Mouse (Mus musculus): ENCODE data around the gene Ift57. TPM values are rescaled to one million over a fixed set of nuclear protein-coding genes. Genes with fewer than 3 reads are reported as not detected.

Gene Ift57
- total and polyA plus RNA-seq, 2 experiments from 2014 or later = 11.8 to 19.2 TPM

GRCm38 (mm10) chr16:49800996-49801395, 102.0 kb downstream of the Ift57 start:
- Histone ChIP-seq H3K36me3 (replicated peaks; ENCODE audit: control insufficient read depth, insufficient read depth, low read length) (no peaks in the 10 kb centered on the region), H3K4me1 (ENCODE audit: control insufficient read depth, insufficient read depth) (peaks cover 11% of the 10 kb centered on the region), H3K9me3 (replicated peaks; ENCODE audit: control insufficient read depth, low read length) (no peaks in the 10 kb centered on the region), H3K9ac (replicated peaks; ENCODE audit: low read depth, low read length) (no peak overlapping the region), H3K4me2 (ENCODE audit: low read depth, low read length) (no peak overlapping the region), H3K27me3 (ENCODE audit: control insufficient read depth, insufficient read depth, low read length) (no peaks in the 10 kb centered on the region), H3K27ac (ENCODE audit: low read depth) (no peak overlapping the region; the same call in 1 of the 2 replicates), H3K4me3 (ENCODE audit: low read depth, low read length) (no peak overlapping the region)
- TF ChIP-seq CTCF (IDR thresholded peaks at IDR 0.05; ENCODE audit: low read depth) (no peak), EP300 (IDR thresholded peaks at IDR 0.05; ENCODE audit: low read depth) (no peak)
- no peak for ATAC-seq (ENCODE audit: insufficient read depth, low read depth)
- DNase-seq (ENCODE audit: low spot score) = no peak
- WGBS = 63% methylated on average over 5 of the region's 5 CpGs

DNA sequence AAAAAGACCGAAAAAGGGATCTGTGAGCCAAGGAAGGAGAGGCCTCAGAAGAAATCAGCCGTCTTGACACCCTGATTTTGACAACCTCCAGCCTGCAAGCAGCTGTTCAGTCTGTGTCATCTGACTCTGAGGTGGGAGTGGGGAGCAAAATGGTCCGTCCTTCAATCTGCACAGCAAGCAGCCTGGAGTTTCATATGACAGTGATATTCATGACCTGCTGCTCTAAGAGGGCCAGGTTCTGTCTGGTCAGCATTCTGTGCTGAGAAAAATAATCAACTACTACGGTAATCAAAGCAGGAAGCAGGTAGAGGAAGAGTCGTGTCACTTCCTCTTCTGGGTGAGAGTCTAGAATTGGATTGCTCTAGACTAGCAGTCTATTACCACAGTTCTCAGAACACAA, 102.4 kb downstream of the Ift57 start:
- 56% methylated on average over 5 of the region's 5 CpGs for WGBS
- DNase-seq (ENCODE audit: low spot score) = no peak

GRCm38 (mm10) chr16:49802993-49803392, 104.0 kb downstream of the Ift57 start:
- no peaks in the 10 kb centered on the region for H3K36me3 ChIP-seq (replicated peaks; ENCODE audit: control insufficient read depth, insufficient read depth, low read length)
- no peak overlapping the region for H3K4me3 ChIP-seq (ENCODE audit: low read depth, low read length)
- DNase-seq (ENCODE audit: low spot score) = no peak
- H3K4me2 ChIP-seq (ENCODE audit: low read depth, low read length) = no peak overlapping the region
- H3K4me1 ChIP-seq (ENCODE audit: control insufficient read depth, insufficient read depth) = peaks cover 11% of the 10 kb centered on the region
- WGBS = 78% methylated on average over 2 of the region's 2 CpGs
- TF ChIP-seq CTCF (IDR thresholded peaks at IDR 0.05; ENCODE audit: low read depth) = no peak
- no peak for TF ChIP-seq EP300 (IDR thresholded peaks at IDR 0.05; ENCODE audit: low read depth)
- no peak overlapping the region for H3K27ac ChIP-seq (ENCODE audit: low read depth)
- no peaks in the 10 kb centered on the region for H3K27me3 ChIP-seq (ENCODE audit: control insufficient read depth, insufficient read depth, low read length)
- H3K9me3 ChIP-seq (replicated peaks; ENCODE audit: control insufficient read depth, low read length) = no peaks in the 10 kb centered on the region
- no peak overlapping the region for H3K9ac ChIP-seq (replicated peaks; ENCODE audit: low read depth, low read length)
- ATAC-seq (ENCODE audit: insufficient read depth, low read depth) = no peak

More for the DNA sequence above, 102.4 kb downstream of the Ift57 start:
- Histone ChIP-seq H3K4me1 (ENCODE audit: control insufficient read depth, insufficient read depth) (peaks cover 11% of the 10 kb centered on the region), H3K9ac (replicated peaks; ENCODE audit: low read depth, low read length) (no peak overlapping the region), H3K4me3 (ENCODE audit: low read depth, low read length) (no peak overlapping the region), H3K9me3 (replicated peaks; ENCODE audit: control insufficient read depth, low read length) (no peaks in the 10 kb centered on the region), H3K4me2 (ENCODE audit: low read depth, low read length) (no peak overlapping the region), H3K27me3 (ENCODE audit: control insufficient read depth, insufficient read depth, low read length) (no peaks in the 10 kb centered on the region), H3K27ac (ENCODE audit: low read depth) (no peak overlapping the region; the same call in 1 of the 2 replicates), H3K36me3 (replicated peaks; ENCODE audit: control insufficient read depth, insufficient read depth, low read length) (no peaks in the 10 kb centered on the region)
- TF ChIP-seq CTCF (IDR thresholded peaks at IDR 0.05; ENCODE audit: low read depth) (no peak), EP300 (IDR thresholded peaks at IDR 0.05; ENCODE audit: low read depth) (no peak)
- no peak for ATAC-seq (ENCODE audit: insufficient read depth, low read depth)

GRCm38 (mm10) chr16:49803932-49804461, 105.0 kb downstream of the Ift57 start:
- H3K4me3 ChIP-seq (ENCODE audit: low read depth, low read length) = peak overlapping the region; percentile 27
- H3K4me2 ChIP-seq (ENCODE audit: low read depth, low read length) = peak overlapping the region; percentile 70
- ATAC-seq (ENCODE audit: insufficient read depth, low read depth) (no peak), DNase-seq (ENCODE audit: low spot score) (no peak)
- H3K9ac ChIP-seq (replicated peaks; ENCODE audit: low read depth, low read length) = no peak overlapping the region
- no peak overlapping the region for H3K27ac ChIP-seq (ENCODE audit: low read depth)
- no peak for TF ChIP-seq CTCF (IDR thresholded peaks at IDR 0.05; ENCODE audit: low read depth)
- no peak for TF ChIP-seq EP300 (IDR thresholded peaks at IDR 0.05; ENCODE audit: low read depth)
- H3K4me1 ChIP-seq (ENCODE audit: control insufficient read depth, insufficient read depth) = peaks cover 11% of the 10 kb centered on the region
- WGBS = 6% methylated on average over 12 of the region's 12 CpGs
- no peaks in the 10 kb centered on the region for H3K27me3 ChIP-seq (ENCODE audit: control insufficient read depth, insufficient read depth, low read length)
- no peaks in the 10 kb centered on the region for H3K36me3 ChIP-seq (replicated peaks; ENCODE audit: control insufficient read depth, insufficient read depth, low read length)
- H3K9me3 ChIP-seq (replicated peaks; ENCODE audit: control insufficient read depth, low read length) = no peaks in the 10 kb centered on the region

DNA sequence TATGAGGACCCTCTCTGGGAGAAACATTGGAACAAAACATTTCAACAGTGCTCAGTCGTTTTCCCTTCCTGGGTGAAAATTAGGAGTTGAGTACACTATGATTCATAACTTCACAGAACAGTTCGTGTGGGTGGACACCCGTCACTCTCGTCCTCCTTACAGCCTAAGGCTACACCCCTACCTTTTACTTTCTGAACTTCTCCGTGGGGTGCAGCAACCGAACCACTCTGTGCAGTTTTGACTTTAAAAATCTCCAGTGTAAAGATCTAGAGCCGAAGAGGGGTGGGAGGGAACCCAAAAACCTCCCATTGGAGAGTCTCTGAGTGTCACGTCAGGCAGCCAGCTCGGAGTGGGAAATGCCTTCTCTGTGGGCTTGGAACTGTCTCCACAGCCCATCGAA, 107.9 kb downstream of the Ift57 start:
- H3K27me3 ChIP-seq (ENCODE audit: control insufficient read depth, insufficient read depth, low read length) = no peaks in the 10 kb centered on the region
- H3K9ac ChIP-seq (replicated peaks; ENCODE audit: low read depth, low read length) = no peak overlapping the region
- no peak for TF ChIP-seq CTCF (IDR thresholded peaks at IDR 0.05; ENCODE audit: low read depth)
- no peak for TF ChIP-seq EP300 (IDR thresholded peaks at IDR 0.05; ENCODE audit: low read depth)
- no peak overlapping the region for H3K4me2 ChIP-seq (ENCODE audit: low read depth, low read length)
- ATAC-seq (ENCODE audit: insufficient read depth, low read depth) = no peak
- no peaks in the 10 kb centered on the region for H3K9me3 ChIP-seq (replicated peaks; ENCODE audit: control insufficient read depth, low read length)
- H3K36me3 ChIP-seq (replicated peaks; ENCODE audit: control insufficient read depth, insufficient read depth, low read length) = no peaks in the 10 kb centered on the region
- no peak overlapping the region for H3K4me3 ChIP-seq (ENCODE audit: low read depth, low read length)
- WGBS = 88% methylated on average over 10 of the region's 10 CpGs
- peaks cover 11% of the 10 kb centered on the region; the same call in 1 of the 2 replicates for H3K4me1 ChIP-seq (ENCODE audit: control insufficient read depth, insufficient read depth)
- no peak for DNase-seq (ENCODE audit: low spot score)
- H3K27ac ChIP-seq (ENCODE audit: low read depth) = no peak overlapping the region

DNA sequence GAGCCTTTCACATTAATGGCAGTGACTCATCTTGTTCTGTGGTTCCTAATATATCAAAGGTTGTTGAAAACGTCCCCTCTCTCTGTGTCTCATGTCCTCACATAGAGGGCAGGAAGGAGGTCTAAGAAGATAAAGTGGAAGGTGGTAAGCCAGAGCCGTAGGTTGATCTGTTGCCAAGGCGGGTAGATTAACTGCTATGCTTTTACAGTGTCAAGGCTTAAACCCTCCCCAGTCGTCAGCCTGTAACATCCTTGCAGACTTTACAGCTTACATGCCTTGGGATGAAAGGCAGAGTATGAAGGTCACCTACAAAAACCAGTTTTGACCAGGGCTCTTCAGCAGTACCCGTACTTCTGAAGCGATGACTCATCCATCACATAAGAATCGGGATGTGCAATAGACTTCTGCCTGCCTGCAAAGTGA, 108.4 kb downstream of the Ift57 start:
- ATAC-seq (ENCODE audit: insufficient read depth, low read depth) (no peak), DNase-seq (ENCODE audit: low spot score) (no peak)
- no peak overlapping the region for H3K27ac ChIP-seq (ENCODE audit: low read depth)
- H3K4me3 ChIP-seq (ENCODE audit: low read depth, low read length) = no peak overlapping the region
- H3K9ac ChIP-seq (replicated peaks; ENCODE audit: low read depth, low read length) = no peak overlapping the region
- no peaks in the 10 kb centered on the region for H3K36me3 ChIP-seq (replicated peaks; ENCODE audit: control insufficient read depth, insufficient read depth, low read length)
- WGBS = 48% methylated on average over 7 of the region's 7 CpGs
- no peaks in the 10 kb centered on the region for H3K9me3 ChIP-seq (replicated peaks; ENCODE audit: control insufficient read depth, low read length)
- TF ChIP-seq CTCF (IDR thresholded peaks at IDR 0.05; ENCODE audit: low read depth) = no peak
- TF ChIP-seq EP300 (IDR thresholded peaks at IDR 0.05; ENCODE audit: low read depth) = no peak
- no peaks in the 10 kb centered on the region for H3K27me3 ChIP-seq (ENCODE audit: control insufficient read depth, insufficient read depth, low read length)
- H3K4me2 ChIP-seq (ENCODE audit: low read depth, low read length) = no peak overlapping the region
- H3K4me1 ChIP-seq (ENCODE audit: control insufficient read depth, insufficient read depth) = peaks cover 11% of the 10 kb centered on the region; the same call in 1 of the 2 replicates

Measured in heart, postnatal 0 days (tissue).